Mouse (Mus musculus) right cerebral cortex, postnatal 36 days (tissue): ENCODE measurements around the gene Spg7.

Source experiments
- DNase-seq, 2 experiments: peaks; one replicate each; pipeline ENCODE4 v3.0.0; 2022; ENCODE audit warnings: low spot score in 2 of 2, mixed read lengths in 1 of 2

The Spg7 gene

GRCm38 (mm10) chr8:123131041-123131440 lies 68.3 kb downstream of the Spg7 start:
- no peak for DNase-seq

GRCm38 (mm10) chr8:123132953-123133352 lies 70.2 kb downstream of the Spg7 start:
- no peak for DNase-seq

GRCm38 (mm10) chr8:123134149-123134713 lies 71.5 kb downstream of the Spg7 start:
- no peak for DNase-seq

- DNase-seq = no peak
Observed at GRCm38 (mm10) chr8:123135406-123135805, 72.7 kb downstream of the Spg7 start.

GRCm38 (mm10) chr8:123135806-123136205 lies 73.1 kb downstream of the Spg7 start:
- no peak for DNase-seq

GRCm38 (mm10) chr8:123136287-123136686 lies 73.5 kb downstream of the Spg7 start:
- no peak for DNase-seq

GRCm38 (mm10) chr8:123137645-123138077 lies 74.9 kb downstream of the Spg7 start:
- peak; percentile 57 to 77 for DNase-seq

GRCm38 (mm10) chr8:123138741-123139140 lies 76.0 kb downstream of the Spg7 start:
- DNase-seq = no peak

GRCm38 (mm10) chr8:123141741-123142462 lies 79.2 kb downstream of the Spg7 start:
- DNase-seq = peak; percentile 58 to 66

- no peak for DNase-seq
Observed at GRCm38 (mm10) chr8:123145279-123145678, 82.5 kb downstream of the Spg7 start.

- peak in 1 of 2 experiments; percentile 23 for DNase-seq
Observed at GRCm38 (mm10) chr8:123146390-123146789, 83.6 kb downstream of the Spg7 start.
